Mouse (Mus musculus) central nervous system, embryonic 14 days (tissue): ENCODE data around the gene Mprip. TPM values are rescaled to one million over a fixed set of nuclear protein-coding genes. Genes with fewer than 3 reads are reported as not detected.

ENCODE experiments used
- polyA plus RNA-seq: library from polyadenylated mRNA; depleted of rRNA; stranded (reverse); fragments of >200 nt; gene quantifications from 2 replicates; pipeline ENCODE4 v1.2.3, GENCODE M21; 2012; rRNA removed

The Mprip gene
- 124 and 142 TPM in 2 replicates for polyA plus RNA-seq

DNA sequence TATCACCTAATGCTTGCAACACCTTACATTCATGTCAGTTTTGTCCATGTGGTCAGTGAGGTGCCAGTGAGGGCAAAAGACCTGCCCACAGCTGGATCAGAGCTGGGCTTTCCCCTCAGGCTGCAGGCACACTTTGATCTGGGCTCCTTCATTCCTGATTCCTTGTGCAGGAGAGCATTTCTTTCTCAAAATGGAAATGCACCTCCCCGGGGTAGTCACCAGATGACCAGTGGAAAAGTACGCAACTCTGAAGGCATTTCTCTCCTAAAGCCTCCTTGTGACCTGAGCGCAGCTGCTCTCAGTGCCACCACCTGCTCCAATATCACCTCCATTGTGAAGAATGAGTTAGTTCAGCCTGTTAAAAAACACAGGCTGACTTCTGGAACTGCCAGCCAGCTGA, at the start of gene Mprip:
TSS of gene Mprip (plus strand) at position 301 of the 400 bp plus-strand sequence.

DNA sequence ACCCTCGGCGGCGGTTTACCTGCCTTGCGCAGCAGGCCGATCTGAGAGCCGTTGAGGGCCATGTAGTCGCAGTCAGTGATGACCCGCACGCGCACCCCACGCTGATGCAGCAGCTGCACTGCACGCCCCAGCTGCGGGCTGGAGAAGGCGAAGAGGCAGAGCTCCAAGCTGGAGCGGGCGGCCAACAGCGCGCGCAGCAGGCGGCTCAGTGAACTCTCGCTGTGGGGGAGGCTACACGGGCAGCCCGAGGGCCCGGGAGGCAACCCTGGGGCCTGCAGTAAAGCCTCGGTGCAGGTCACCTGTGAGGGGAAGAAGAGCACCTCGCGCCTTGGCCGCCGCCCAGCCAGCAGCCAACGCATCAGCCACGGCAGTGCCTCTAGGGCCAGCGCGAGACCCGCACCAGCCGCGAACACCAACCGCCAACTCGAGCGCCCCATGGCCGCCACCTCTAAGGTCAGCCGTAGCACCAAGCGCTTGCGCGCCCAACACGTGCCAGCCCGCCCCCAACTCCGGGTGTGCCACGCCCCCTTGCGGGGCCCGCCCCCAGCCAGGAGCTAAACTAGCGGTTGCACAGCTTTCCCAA, 126.2 kb downstream of the Mprip start, which contains the start of gene Pld6:
TSS of gene Pld6 (minus strand) at position 447 of the 583 bp plus-strand sequence.

DNA sequence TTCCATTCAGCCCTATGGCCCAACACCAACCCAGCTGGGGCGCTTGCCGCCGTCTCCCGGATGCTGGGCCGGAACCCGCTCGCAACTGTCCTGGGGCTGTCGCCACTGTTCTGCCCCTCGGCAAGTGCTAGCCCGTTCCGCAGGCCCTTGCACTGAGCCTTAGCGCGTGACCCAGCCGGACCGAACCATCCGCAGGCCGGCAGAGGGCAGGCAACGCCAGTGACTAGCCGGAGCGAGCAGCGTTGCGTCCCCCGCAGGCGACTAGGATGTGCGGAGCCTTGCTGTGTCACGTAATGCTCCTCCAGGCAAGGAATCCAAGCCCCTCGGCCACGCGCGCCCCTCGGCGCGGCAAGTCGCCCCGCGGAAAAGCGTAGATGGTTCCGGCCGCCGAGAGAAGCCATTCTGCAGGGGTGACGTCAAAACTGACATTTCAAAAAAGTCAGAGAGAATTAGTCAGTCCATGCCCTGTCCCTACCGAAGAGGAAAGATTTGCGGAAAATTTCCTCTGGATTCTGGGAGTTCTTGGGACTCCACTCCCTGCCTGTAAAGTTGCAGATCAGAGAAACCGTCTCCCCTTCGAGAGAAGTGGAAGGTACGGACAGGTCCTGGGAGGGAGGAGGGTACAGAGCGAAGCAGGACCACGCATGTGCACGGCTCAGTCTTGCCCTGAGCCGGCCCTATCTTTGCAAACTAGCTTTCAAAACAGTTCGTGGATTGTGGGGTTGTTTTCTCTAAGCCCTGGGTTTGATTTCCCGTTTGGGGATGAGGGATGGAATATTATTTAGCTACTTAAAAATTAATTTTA, 148.8 kb downstream of the Mprip start, which contains the start of gene Flcn:
TSS of gene Flcn (minus strand) at position 347 of the 805 bp plus-strand sequence.

Other genes starting within 250 kb of the Mprip start
- 13.9 TPM in 2 replicates for gene Jmjd4, start 211.3 kb upstream of the Mprip start, polyA plus RNA-seq
- gene Snap47, start 210.1 kb upstream of the Mprip start, polyA plus RNA-seq = 283 and 284 TPM in 2 replicates
- gene Zfp867, start 188.8 kb upstream of the Mprip start, polyA plus RNA-seq = 7.0 and 7.8 TPM in 2 replicates
- gene Zkscan17, start 134.6 kb upstream of the Mprip start, polyA plus RNA-seq = 13.5 and 14.5 TPM in 2 replicates
- gene Nlrp3, start 119.7 kb upstream of the Mprip start, polyA plus RNA-seq = 0.39 and 0.55 TPM in 2 replicates
- not detected in 2 replicates for gene Olfr222, start 85.1 kb upstream of the Mprip start, polyA plus RNA-seq
- not detected in 2 replicates for gene Olfr223, start 68.0 kb upstream of the Mprip start, polyA plus RNA-seq
- gene Pld6, start 126.3 kb downstream of the Mprip start, polyA plus RNA-seq = 3.5 and 4.5 TPM in 2 replicates
- 44.7 and 47.7 TPM in 2 replicates for gene Flcn, start 148.7 kb downstream of the Mprip start, polyA plus RNA-seq
- gene Nt5m, start 178.1 kb downstream of the Mprip start, polyA plus RNA-seq = 48.0 and 48.8 TPM in 2 replicates
- gene Cops3, start 178.5 kb downstream of the Mprip start, polyA plus RNA-seq = 92.3 and 97.7 TPM in 2 replicates